Mouse (Mus musculus): ENCODE data around the gene Entpd2. TPM values are rescaled to one million over a fixed set of nuclear protein-coding genes. Genes with fewer than 3 reads are reported as not detected.

The Entpd2 gene
- total and polyA plus RNA-seq, 3 experiments = not detected

DNA sequence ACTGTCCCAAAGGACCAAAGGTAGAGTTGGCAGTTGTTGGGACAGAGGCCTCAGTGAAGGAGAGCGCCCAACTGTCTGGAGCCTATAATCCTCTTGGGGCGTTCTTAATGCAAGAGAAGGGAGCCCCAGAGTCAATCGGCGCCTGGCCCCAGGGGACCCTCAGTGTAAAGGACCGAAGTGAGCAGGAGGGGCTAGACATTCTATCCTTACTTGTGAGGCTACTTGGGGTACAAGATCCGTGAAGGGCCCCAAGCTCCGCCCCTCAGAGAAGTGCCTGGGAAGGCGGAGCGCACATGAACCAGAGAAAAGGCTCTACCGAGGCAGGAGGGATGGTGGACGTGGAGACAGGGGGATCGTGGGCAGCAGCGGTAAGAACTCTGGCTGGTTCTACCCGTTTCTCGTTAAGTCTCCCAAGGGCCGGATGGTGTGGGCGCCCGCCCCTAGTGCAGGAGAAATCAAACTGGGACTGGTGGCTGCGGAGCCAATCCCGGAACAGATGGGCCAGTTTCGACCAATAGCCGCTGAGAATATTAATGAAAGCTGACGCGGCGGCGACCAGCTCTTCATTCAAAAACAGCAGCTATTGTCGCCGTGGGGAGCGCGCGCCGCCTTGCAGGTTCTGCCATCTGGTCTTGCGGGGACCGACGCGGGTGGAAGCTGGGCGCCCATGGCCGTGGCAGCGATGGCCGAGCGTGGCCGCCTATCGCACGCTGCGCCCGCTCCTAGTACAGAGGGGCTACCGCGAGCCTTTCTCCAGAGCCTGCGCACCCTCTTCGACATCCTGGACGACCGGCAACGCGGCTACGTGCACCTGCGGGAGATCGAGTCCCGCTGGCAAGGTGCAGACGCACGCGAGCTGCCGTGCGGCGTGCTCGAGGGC, 23.7 kb upstream of the Entpd2 start, which contains the start of gene Sapcd2 (continued):
- TF ChIP-seq MAZ (IDR thresholded peaks at IDR 0.05; ENCODE audit: low read depth, low read length) (no peak), POLR2AphosphoS2 (IDR thresholded peaks at IDR 0.05; ENCODE audit: low read length) (peak; percentile 95), NELFE (IDR thresholded peaks at IDR 0.05; ENCODE audit: low read depth, low read length) (peak; percentile 92), GATA1 (IDR thresholded peaks at IDR 0.05; ENCODE audit: low read depth, low read length) (no peak), ETS1 (IDR thresholded peaks at IDR 0.05; ENCODE audit: low read depth, low read length) (0 out of 2 replicates have a peak, but pooled peaks have one; percentile 15), TCF12 (IDR thresholded peaks at IDR 0.05; ENCODE audit: low read depth, low read length) (peak; percentile 69; the same call in 1 of the 2 replicates), NRF1 (IDR thresholded peaks at IDR 0.05; ENCODE audit: insufficient read depth, low read depth, low read length, poor library complexity, severe bottlenecking) (peak; percentile 30; the same call in 1 of the 2 replicates), ZMIZ1 (IDR thresholded peaks at IDR 0.05; ENCODE audit: low read depth, low read length) (peak; percentile 86)

DNA sequence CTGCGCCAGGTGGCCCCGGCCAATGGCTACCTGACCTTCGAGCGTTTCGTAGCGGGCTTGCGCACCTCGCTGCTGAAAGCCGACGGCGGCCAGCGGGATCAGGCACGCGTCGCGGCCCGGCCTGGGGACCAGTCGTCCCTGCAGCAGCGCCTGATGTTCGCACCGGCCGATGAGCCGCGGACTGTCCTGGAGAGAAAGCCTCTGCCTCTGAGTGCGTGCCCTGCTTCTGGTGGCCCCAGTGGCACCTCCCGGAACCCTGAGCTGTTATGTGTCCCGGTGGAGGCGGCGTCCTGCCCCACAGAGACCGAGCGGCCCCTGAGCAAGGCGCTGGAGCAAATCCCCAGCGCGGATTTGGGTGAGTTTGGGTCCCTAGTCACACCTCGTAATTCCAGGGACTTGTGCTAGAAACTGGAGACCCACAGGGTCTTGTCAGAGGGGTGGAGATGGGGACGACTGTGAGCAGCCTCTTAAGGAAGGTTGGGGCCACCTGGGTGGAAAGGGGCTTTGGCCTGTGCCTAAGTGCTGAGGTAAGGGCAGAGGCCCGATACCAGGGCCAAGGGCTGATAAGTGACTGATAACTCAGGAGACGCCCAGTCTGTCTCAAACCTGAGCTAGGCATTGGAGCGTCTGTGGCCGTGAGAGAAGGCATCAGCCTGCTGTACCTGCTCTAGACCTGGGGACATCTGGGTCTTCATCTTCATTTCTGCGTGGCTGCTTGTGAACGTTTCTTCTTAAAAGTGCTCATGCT, 22.9 kb upstream of the Entpd2 start:
- H3K27ac ChIP-seq (ENCODE audit: control insufficient read depth, low read depth, low read length) = peak overlapping the region; percentile 61

DNA sequence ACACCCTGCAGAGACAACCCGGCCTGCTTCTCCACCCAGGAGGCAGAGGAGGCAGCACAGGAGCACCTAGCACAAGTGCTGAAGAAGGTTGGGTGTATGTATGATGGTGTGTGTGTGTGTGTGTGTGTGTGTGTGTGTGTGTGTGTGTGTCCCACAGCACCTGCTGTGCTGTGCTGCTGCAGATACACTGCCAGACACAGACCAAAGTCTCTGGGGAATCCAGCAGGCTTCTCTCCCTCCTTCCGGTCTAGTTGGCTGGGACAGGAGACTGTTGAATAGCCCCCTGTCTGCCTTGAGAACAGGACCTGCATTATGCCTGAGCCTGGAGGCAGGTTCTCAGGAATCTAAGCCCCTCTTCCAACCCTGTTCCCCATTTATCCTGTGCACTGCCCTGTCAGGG, 22.2 kb upstream of the Entpd2 start:
- peak; percentile 32 for DNase-seq (ENCODE audit: low read depth, low spot score)
- no peak overlapping the region for H3K27ac ChIP-seq (ENCODE audit: control insufficient read depth, low read depth, low read length)
- H3K27me3 ChIP-seq (ENCODE audit: control insufficient read depth in 1 of 2, insufficient read depth in 2 of 2, low read length in 2 of 2) = no peaks in the 10 kb centered on the region
- H3K9me3 ChIP-seq (replicated peaks; ENCODE audit: insufficient read depth, low read length) = no peaks in the 10 kb centered on the region
- peaks cover 4 to 16% of the 10 kb centered on the region in 2 experiments for H3K4me1 ChIP-seq (ENCODE audit: control insufficient read depth in 1 of 2, insufficient read depth in 2 of 2, low read length in 2 of 2)
- peak overlapping the region; percentile 86 for H3K9ac ChIP-seq (ENCODE audit: control insufficient read depth, low read depth, low read length, poor library complexity, severe bottlenecking)
- H3K4me3 ChIP-seq (ENCODE audit: control insufficient read depth in 1 of 2, insufficient read depth in 1 of 2, low read depth in 2 of 2, low read length in 2 of 2) = peak overlapping the region; percentile 85 to 86
- peaks cover 18% of the 10 kb centered on the region for H3K79me2 ChIP-seq (ENCODE audit: control insufficient read depth, insufficient read depth, low read length, poor library complexity)
- H3K36me3 ChIP-seq (ENCODE audit: control insufficient read depth in 1 of 2, insufficient read depth in 2 of 2, low read length in 2 of 2) = peaks cover 0 to 7% of the 10 kb centered on the region in 2 experiments
- TF ChIP-seq KAT2A (conservative IDR thresholded peaks at IDR 0.05; ENCODE audit: low read depth, low read length) = no peak
- no peak for TF ChIP-seq MYB (IDR thresholded peaks at IDR 0.05; ENCODE audit: low read depth, low read length)
- TF ChIP-seq ZKSCAN1 (IDR thresholded peaks at IDR 0.05; ENCODE audit: low read depth, low read length) = no peak
- TF ChIP-seq UBTF (IDR thresholded peaks at IDR 0.05; ENCODE audit: borderline replicate concordance, insufficient read depth, low read depth, low read length) = no peak
- TF ChIP-seq POLR2AphosphoS2 (IDR thresholded peaks at IDR 0.05; ENCODE audit: low read length) = no peak
- no peak for TF ChIP-seq MAX (IDR thresholded peaks at IDR 0.05; ENCODE audit: low read length)
- TF ChIP-seq POLR2A (IDR thresholded peaks at IDR 0.05; ENCODE audit: control insufficient read depth in 1 of 2, insufficient read depth in 1 of 2, low read depth in 1 of 2, low read length in 2 of 2, poor library complexity in 1 of 2) = no peak
- TF ChIP-seq GATA1 (IDR thresholded peaks at IDR 0.05; ENCODE audit: low read depth, low read length) = no peak
- TF ChIP-seq RCOR1 (IDR thresholded peaks at IDR 0.05; ENCODE audit: low read depth, low read length) = no peak
- no peak for TF ChIP-seq MXI1 (IDR thresholded peaks at IDR 0.05; ENCODE audit: low read depth, low read length)
- no peak for TF ChIP-seq BHLHE40 (IDR thresholded peaks at IDR 0.05; ENCODE audit: borderline replicate concordance, low read depth, low read length)
- no peak for TF ChIP-seq SIN3A (IDR thresholded peaks at IDR 0.05; ENCODE audit: low read length)
- TF ChIP-seq E2F4 (IDR thresholded peaks at IDR 0.05; ENCODE audit: borderline replicate concordance, low read depth, low read length) = no peak
- no peak for TF ChIP-seq TCF12 (IDR thresholded peaks at IDR 0.05; ENCODE audit: low read depth, low read length)
- TF ChIP-seq ELF1 (IDR thresholded peaks at IDR 0.05; ENCODE audit: low read depth, low read length) = no peak
- no peak for TF ChIP-seq JUND (IDR thresholded peaks at IDR 0.05; ENCODE audit: low read depth, low read length)
- TF ChIP-seq NELFE (IDR thresholded peaks at IDR 0.05; ENCODE audit: low read depth, low read length) = no peak
- TF ChIP-seq ZC3H11A (IDR thresholded peaks at IDR 0.05; ENCODE audit: low read depth, low read length) = no peak

More for the DNA sequence above, 22.9 kb upstream of the Entpd2 start:
- H3K36me3 ChIP-seq (ENCODE audit: control insufficient read depth in 1 of 2, insufficient read depth in 2 of 2, low read length in 2 of 2) = peaks cover 0 to 7% of the 10 kb centered on the region in 2 experiments
- H3K9ac ChIP-seq (ENCODE audit: control insufficient read depth, low read depth, low read length, poor library complexity, severe bottlenecking) = peak overlapping the region; percentile 86
- DNase-seq (ENCODE audit: low read depth, low spot score) = peak; percentile 62
- no peaks in the 10 kb centered on the region for H3K9me3 ChIP-seq (replicated peaks; ENCODE audit: insufficient read depth, low read length)
- H3K79me2 ChIP-seq (ENCODE audit: control insufficient read depth, insufficient read depth, low read length, poor library complexity) = peaks cover 18% of the 10 kb centered on the region
- TF ChIP-seq TCF12 (IDR thresholded peaks at IDR 0.05; ENCODE audit: low read depth, low read length) (0 out of 2 replicates have a peak, but pooled peaks have one; percentile 15), MAX (IDR thresholded peaks at IDR 0.05; ENCODE audit: low read length) (0 out of 2 replicates have a peak, but pooled peaks have one; percentile 15), CHD1 (IDR thresholded peaks at IDR 0.05; ENCODE audit: low read depth, low read length) (no peak), ETS1 (IDR thresholded peaks at IDR 0.05; ENCODE audit: low read depth, low read length) (0 out of 2 replicates have a peak, but pooled peaks have one; percentile 34), TBP (IDR thresholded peaks at IDR 0.05; ENCODE audit: low read depth, low read length) (no peak), GATA1 (IDR thresholded peaks at IDR 0.05; ENCODE audit: low read depth, low read length) (peak; percentile 66), EP300 (IDR thresholded peaks at IDR 0.05; ENCODE audit: low read depth in 1 of 2, low read length in 2 of 2) (peak; percentile 26 to 56; a peak in 2 of 4 replicates), UBTF (IDR thresholded peaks at IDR 0.05; ENCODE audit: borderline replicate concordance, insufficient read depth, low read depth, low read length) (0 out of 2 replicates have a peak, but pooled peaks have one; percentile 29)
- H3K4me1 ChIP-seq (ENCODE audit: control insufficient read depth in 1 of 2, insufficient read depth in 2 of 2, low read length in 2 of 2) = peaks cover 4 to 16% of the 10 kb centered on the region in 2 experiments
- no peaks in the 10 kb centered on the region for H3K27me3 ChIP-seq (ENCODE audit: control insufficient read depth in 1 of 2, insufficient read depth in 2 of 2, low read length in 2 of 2)
- H3K4me3 ChIP-seq (ENCODE audit: control insufficient read depth in 1 of 2, insufficient read depth in 1 of 2, low read depth in 2 of 2, low read length in 2 of 2) = peak overlapping the region; percentile 85 to 86
